Mouse (Mus musculus): Measurements from ENCODE around the gene Atxn1. TPM values are rescaled to one million over a fixed set of nuclear protein-coding genes. Genes with fewer than 3 reads are reported as not detected.

Atxn1 gene
- polyA plus RNA-seq, 1 experiment from 2014 or later: 8.2 TPM

DNA sequence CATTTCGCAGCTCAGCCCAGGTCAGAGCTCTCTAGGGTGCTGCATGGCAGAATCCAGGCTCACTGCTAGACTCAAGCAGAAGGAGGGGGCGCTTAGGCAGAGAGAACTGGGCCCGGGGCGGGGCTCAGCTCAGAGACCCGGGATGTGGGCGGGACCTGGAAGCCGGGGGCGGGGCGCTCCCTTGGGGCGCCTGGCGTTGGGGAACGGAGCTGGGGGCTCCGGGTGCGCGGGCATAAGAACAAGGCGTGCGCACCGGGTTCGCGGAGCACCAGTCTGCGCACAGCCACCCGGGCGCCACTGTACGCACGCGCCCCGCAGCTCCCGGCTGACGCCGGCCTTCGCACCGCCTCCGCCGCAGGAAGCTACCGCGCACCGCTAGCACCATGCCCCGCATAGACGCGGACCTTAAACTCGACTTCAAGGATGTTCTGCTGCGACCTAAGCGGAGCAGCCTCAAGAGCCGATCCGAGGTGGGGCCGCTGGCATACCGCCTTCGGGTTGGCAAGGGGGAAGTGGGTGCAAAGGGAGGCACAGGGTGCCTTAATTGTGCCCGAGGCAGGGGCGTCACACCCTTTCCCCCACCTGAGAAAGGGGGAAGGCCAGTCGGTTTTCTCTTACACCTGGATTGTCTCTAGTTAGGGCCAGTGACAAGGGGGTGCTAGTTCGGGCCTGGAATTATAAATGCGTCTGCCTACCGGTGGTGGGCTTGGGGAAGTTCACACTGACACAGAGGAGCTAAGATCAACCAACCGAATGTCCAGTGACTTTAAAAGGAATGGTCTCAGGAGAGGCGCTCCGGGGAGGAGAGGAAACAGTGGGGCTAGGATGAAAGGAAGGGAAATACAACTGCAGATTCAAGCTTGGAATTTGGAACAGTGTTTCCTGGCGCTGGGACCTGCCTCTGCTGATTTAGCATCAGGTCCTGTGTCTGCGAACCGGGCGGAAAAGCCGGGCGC lies 457.3 kb downstream of the Atxn1 start, which contains the start of gene Gmpr:
Gmpr (plus strand) TSS at position 171 of the 956 bp plus-strand sequence.
- Histone ChIP-seq H3K27ac (replicated peaks) (peak within 1 kb of the TSS; percentile 66), H3K4me1 (replicated peaks) (peaks cover 26% of the 10 kb centered on the region), H3K4me3 (peak within 1 kb of the TSS; percentile 53), H3K9ac (peak within 1 kb of the TSS; percentile 84), H3K36me3 (no peaks in the 10 kb centered on the region), H3K27me3 (no peaks in the 10 kb centered on the region), H3K9me3 (no peaks in the 10 kb centered on the region), H3K4me2 (peak within 1 kb of the TSS; percentile 93)
- under 1% methylated on average over 62 of the region's 63 CpGs for WGBS
- peak; percentile 89 for ATAC-seq (ENCODE audit: low read depth)

DNA sequence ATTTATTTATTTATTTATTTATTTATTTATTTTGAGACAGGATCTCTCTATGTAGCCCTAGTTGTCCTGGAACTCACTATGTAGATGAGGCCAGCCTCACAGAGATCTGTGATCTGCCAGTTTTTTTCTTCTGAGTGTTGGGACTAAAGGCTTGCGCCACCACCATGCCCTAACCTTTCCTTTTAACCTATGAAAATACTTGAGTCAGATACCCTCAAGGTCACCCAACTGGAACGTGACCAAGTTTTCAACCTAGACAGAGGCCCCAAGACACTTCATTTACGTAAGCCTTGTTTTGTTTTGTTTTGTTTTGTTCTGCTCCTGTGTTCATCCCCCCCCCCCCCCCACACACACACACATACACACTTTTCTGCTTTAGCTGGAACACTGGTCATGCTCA lies 459.3 kb downstream of the Atxn1 start:
- WGBS: 92% methylated on average over 3 of the region's 3 CpGs
- H3K9me3 ChIP-seq: no peaks in the 10 kb centered on the region

DNA sequence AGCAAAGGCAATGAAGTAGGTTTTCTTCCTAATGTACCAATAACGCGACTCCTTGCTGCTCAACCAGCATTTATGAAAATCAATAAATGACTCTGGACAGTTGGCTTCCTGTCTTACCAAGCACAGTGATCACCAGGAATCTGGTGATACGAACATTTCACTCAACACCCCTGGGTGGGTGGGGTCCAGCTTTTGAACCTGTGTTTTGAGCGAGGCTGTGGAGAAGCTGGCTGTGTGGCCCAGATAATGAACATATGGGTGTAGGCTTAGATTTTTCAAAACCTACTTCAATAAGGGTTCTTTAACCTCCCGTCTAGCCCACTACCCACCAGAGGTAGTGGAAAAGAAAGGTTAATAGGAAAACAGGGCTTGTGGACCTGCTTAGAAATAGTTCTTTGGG lies 462.0 kb downstream of the Atxn1 start:
- Histone ChIP-seq H3K27me3 (no peaks in the 10 kb centered on the region), H3K9me3 (peaks cover 4% of the 10 kb centered on the region; the same call in 1 of the 2 replicates), H3K4me3 (no peak overlapping the region), H3K27ac (replicated peaks) (no peak overlapping the region), H3K4me2 (no peak overlapping the region), H3K4me1 (replicated peaks) (peaks cover 4% of the 10 kb centered on the region; the same call in 1 of the 2 replicates), H3K36me3 (no peaks in the 10 kb centered on the region), H3K9ac (no peak overlapping the region)
- no peak for ATAC-seq (ENCODE audit: low read depth)
- 88% methylated on average over 5 of the region's 5 CpGs for WGBS

More for the DNA sequence above, 459.3 kb downstream of the Atxn1 start:
- Histone ChIP-seq H3K4me2 (no peak overlapping the region), H3K9ac (no peak overlapping the region), H3K27me3 (no peaks in the 10 kb centered on the region), H3K4me3 (no peak overlapping the region), H3K4me1 (replicated peaks) (peaks cover 26% of the 10 kb centered on the region), H3K27ac (replicated peaks) (no peak overlapping the region), H3K36me3 (no peaks in the 10 kb centered on the region)
- no peak for ATAC-seq (ENCODE audit: low read depth)

DNA sequence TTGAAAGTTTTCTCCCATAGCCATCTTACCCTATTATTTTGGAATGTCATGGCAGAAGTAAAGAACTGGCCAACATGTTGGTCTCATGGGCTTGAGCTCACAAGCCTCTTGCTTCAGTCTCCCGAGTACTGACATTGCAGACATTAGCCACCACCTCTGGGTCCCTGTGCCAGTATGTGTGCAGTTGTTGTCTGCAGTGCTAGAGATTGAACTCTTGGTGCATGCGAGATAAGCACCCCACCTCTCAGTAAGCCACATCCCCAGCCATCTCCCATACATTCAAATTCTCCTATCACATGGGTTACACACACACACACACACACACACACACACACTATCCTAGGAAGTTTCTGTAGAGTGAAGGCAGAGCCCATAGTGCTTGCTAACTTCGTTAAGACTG lies 464.9 kb downstream of the Atxn1 start:
- Histone ChIP-seq H3K27me3 (no peaks in the 10 kb centered on the region), H3K9me3 (peaks cover 4% of the 10 kb centered on the region; the same call in 1 of the 2 replicates)
- no peak for ATAC-seq (ENCODE audit: low read depth)

More for the DNA sequence above, 464.9 kb downstream of the Atxn1 start:
- Histone ChIP-seq H3K4me2 (no peak overlapping the region), H3K4me3 (no peak overlapping the region), H3K4me1 (replicated peaks) (no peaks in the 10 kb centered on the region), H3K27ac (replicated peaks) (no peak overlapping the region), H3K9ac (no peak overlapping the region), H3K36me3 (no peaks in the 10 kb centered on the region)
- WGBS: 77% methylated on average over 3 of the region's 3 CpGs

Measured in neural tube, embryonic 13.5 days (tissue).